Mouse (Mus musculus): ENCODE data around the gene Sla2. TPM values are rescaled to one million over a fixed set of nuclear protein-coding genes. Genes with fewer than 3 reads are reported as not detected.
A peak's percentile ranks its signal among the peaks of the same experiment; 100 is the strongest.
"Not testable (repeated sequence)": the region's sequence is repeated elsewhere in the genome, so short reads cannot be mapped to it uniquely, and the experiment has no call there.

Gene Sla2
- total and polyA plus RNA-seq, 3 experiments = 1.1 to 3.8 (median 1.4) TPM

DNA sequence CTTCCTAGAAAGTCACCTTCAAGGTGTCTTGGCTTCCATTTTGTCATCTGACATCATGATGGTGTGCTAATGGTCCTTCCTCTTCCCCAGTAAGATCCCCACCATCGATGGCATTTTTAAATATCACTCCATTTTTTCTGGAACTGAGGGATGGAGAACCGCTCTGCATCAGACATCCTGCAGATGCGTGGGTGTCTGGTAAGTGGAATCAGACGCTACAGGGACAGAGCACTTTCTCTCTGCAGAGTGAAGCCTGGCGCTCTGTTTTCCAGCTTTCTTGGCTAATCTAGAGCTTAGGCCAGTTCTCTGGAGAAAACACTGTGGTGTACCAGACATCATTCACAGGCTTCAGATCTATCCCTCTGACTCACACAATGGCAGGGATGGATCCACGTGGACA, 40.7 kb upstream of the Sla2 start:
- Histone ChIP-seq H3K79me2 (replicated peaks; ENCODE audit: control insufficient read depth, extremely low read depth, insufficient read depth, poor library complexity, severe bottlenecking) (no peaks in the 10 kb centered on the region), H3K9me3 (replicated peaks; ENCODE audit: low read length) (no peaks in the 10 kb centered on the region), H3K36me3 (replicated peaks in 1 of 2; ENCODE audit: control insufficient read depth in 1 of 2, insufficient read depth in 1 of 2, low read length in 1 of 2) (peaks cover 6 to 40% of the 10 kb centered on the region in 2 experiments), H3K27ac (ENCODE audit: insufficient read depth, low read depth) (no peak overlapping the region), H3K9ac (ENCODE audit: insufficient read depth, low read depth) (no peak overlapping the region), H3K4me2 (ENCODE audit: insufficient read depth, low read depth, poor library complexity, severe bottlenecking) (no peak overlapping the region), H3K4me1 (ENCODE audit: control insufficient read depth in 1 of 2, insufficient read depth in 2 of 2) (peaks cover 4 to 14% of the 10 kb centered on the region in 2 experiments; a peak in 3 of 4 replicates), H3K4me3 (replicated peaks in 1 of 3; ENCODE audit: low read depth in 2 of 3, low read length in 2 of 3, poor library complexity in 1 of 3) (no peak overlapping the region), H3K27me3 (replicated peaks) (no peaks in the 10 kb centered on the region)
- no peak for TF ChIP-seq NELFE (IDR thresholded peaks at IDR 0.05; ENCODE audit: low read depth, low read length)
- in situ Hi-C loops (cut with MboI; ENCODE audit: low pct_ligation_motif_present, low pct_unique_long_range_greater_than_20kb, low sequenced_read_pairs) = no loop called here
- dilution Hi-C loops (cut with MboI; ENCODE audit: extremely low pct_ligation_motif_present, extremely low pct_unique_long_range_greater_than_20kb, low sequenced_read_pairs) = no loop called here
- no peak for DNase-seq (ENCODE audit: extremely low read depth)

DNA sequence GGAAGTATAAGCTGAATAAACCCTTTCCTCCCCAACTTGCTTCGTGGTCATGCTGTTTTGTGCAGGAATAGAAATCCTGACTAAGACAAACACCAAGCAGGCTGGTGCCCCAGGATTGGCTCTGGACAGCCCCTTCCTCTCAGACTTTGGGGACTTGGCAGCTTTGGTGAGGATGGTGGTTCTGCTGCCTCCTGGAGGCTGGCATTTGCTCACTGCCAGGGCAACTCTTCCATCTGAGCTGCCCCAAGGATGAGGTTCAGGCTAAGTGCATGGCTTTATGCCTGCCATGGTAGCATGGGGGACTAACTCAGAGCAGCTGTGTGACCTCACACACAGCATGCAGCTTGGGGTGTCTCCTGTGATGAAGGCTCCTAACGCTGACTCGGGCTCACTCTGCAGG, 38.6 kb upstream of the Sla2 start:
- H3K27ac ChIP-seq (ENCODE audit: insufficient read depth, low read depth); in situ Hi-C loops (cut with MboI; ENCODE audit: low pct_ligation_motif_present, low pct_unique_long_range_greater_than_20kb, low sequenced_read_pairs); H3K4me3 ChIP-seq (replicated peaks in 1 of 3; ENCODE audit: low read depth in 2 of 3, low read length in 2 of 3, poor library complexity in 1 of 3); dilution Hi-C loops (cut with MboI; ENCODE audit: extremely low pct_ligation_motif_present, extremely low pct_unique_long_range_greater_than_20kb, low sequenced_read_pairs); H3K9ac ChIP-seq (ENCODE audit: insufficient read depth, low read depth); H3K27me3 ChIP-seq (replicated peaks); H3K4me2 ChIP-seq (ENCODE audit: insufficient read depth, low read depth, poor library complexity, severe bottlenecking); H3K9me3 ChIP-seq (replicated peaks; ENCODE audit: low read length); H3K79me2 ChIP-seq (replicated peaks; ENCODE audit: control insufficient read depth, extremely low read depth, insufficient read depth, poor library complexity, severe bottlenecking); DNase-seq (ENCODE audit: extremely low read depth): not testable (repeated sequence)
- peaks cover 4 to 14% of the 10 kb centered on the region in 2 experiments; a peak in 3 of 4 replicates for H3K4me1 ChIP-seq (ENCODE audit: control insufficient read depth in 1 of 2, insufficient read depth in 2 of 2)
- peaks cover 6 to 30% of the 10 kb centered on the region in 2 experiments for H3K36me3 ChIP-seq (replicated peaks in 1 of 2; ENCODE audit: control insufficient read depth in 1 of 2, insufficient read depth in 1 of 2, low read length in 1 of 2)

DNA sequence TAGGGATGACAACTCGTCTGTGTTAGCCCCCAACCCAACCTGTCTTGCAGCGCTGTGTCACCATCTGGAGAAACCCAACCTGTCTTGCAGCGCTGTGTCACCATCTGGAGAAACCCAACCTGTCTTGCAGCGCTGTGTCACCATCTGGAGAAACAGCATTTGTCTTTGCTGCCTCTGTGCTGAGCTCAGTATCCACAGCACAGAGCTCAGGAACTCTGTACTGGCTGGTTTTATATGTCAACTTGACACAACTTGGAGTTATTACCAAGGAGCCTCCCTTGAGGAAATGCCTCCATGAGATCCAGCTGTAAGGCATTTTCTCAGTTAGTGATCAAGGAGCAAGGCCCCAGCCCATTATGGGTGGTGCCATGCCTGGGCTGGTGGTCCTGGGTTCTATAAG, 38.1 kb upstream of the Sla2 start:
- H3K79me2 ChIP-seq (replicated peaks; ENCODE audit: control insufficient read depth, extremely low read depth, insufficient read depth, poor library complexity, severe bottlenecking); DNase-seq (ENCODE audit: extremely low read depth); H3K27ac ChIP-seq (ENCODE audit: insufficient read depth, low read depth); H3K9ac ChIP-seq (ENCODE audit: insufficient read depth, low read depth); H3K4me2 ChIP-seq (ENCODE audit: insufficient read depth, low read depth, poor library complexity, severe bottlenecking); H3K27me3 ChIP-seq (replicated peaks); in situ Hi-C loops (cut with MboI; ENCODE audit: low pct_ligation_motif_present, low pct_unique_long_range_greater_than_20kb, low sequenced_read_pairs); H3K4me3 ChIP-seq (replicated peaks in 1 of 3; ENCODE audit: low read depth in 2 of 3, low read length in 2 of 3, poor library complexity in 1 of 3); dilution Hi-C loops (cut with MboI; ENCODE audit: extremely low pct_ligation_motif_present, extremely low pct_unique_long_range_greater_than_20kb, low sequenced_read_pairs); H3K9me3 ChIP-seq (replicated peaks; ENCODE audit: low read length): not testable (repeated sequence)
- Histone ChIP-seq H3K36me3 (replicated peaks in 1 of 2; ENCODE audit: control insufficient read depth in 1 of 2, insufficient read depth in 1 of 2, low read length in 1 of 2) (peaks cover 6 to 28% of the 10 kb centered on the region in 2 experiments), H3K4me1 (ENCODE audit: control insufficient read depth in 1 of 2, insufficient read depth in 2 of 2) (peaks cover 4 to 14% of the 10 kb centered on the region in 2 experiments; a peak in 3 of 4 replicates)

DNA sequence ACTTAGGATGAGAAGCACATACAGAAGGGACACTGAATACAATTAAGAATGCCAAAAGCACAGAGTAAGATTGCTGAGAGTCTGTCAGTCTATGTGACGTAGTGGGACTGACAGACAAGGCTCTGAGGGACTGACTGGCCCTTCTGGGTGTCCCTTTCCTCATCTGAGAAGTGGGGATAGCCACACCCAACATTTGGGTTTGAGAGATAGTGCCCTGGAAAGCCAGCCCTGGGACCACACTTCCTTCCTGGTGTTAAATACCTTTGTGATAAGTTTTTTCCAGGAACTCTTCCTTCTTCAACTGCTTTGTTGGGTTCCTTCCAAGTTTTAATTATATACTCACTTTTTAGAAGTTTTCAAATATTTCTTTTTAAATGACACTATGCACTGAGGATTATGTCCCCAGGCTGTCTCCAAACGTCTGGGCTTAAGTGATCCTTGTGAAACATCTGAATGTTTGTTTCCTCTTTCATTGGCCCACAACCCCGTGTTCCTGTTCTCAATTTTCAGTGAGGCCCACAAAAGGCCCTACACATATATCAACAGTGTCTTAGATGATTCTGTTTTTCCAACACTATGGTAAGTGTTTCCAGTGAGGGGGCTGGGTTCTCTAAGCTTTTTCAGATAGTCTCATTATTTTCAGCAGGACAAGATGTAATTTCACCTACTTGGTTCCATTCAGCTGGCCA, 37.4 kb upstream of the Sla2 start:
- dilution Hi-C loops (cut with MboI; ENCODE audit: extremely low pct_ligation_motif_present, extremely low pct_unique_long_range_greater_than_20kb, low sequenced_read_pairs) (no loop called here), in situ Hi-C loops (cut with MboI; ENCODE audit: low pct_ligation_motif_present, low pct_unique_long_range_greater_than_20kb, low sequenced_read_pairs) (loop anchor here (5.0 kb wide), 1 partner anchor 37 kb away; the partner anchor contains the start of gene Sla2)
- Histone ChIP-seq H3K79me2 (replicated peaks; ENCODE audit: control insufficient read depth, extremely low read depth, insufficient read depth, poor library complexity, severe bottlenecking) (no peaks in the 10 kb centered on the region), H3K36me3 (replicated peaks in 1 of 2; ENCODE audit: control insufficient read depth in 1 of 2, insufficient read depth in 1 of 2, low read length in 1 of 2) (peaks cover 6 to 26% of the 10 kb centered on the region in 2 experiments), H3K27me3 (replicated peaks) (no peaks in the 10 kb centered on the region), H3K9me3 (replicated peaks; ENCODE audit: low read length) (no peaks in the 10 kb centered on the region), H3K27ac (ENCODE audit: insufficient read depth, low read depth) (no peak overlapping the region), H3K4me2 (ENCODE audit: insufficient read depth, low read depth, poor library complexity, severe bottlenecking) (no peak overlapping the region), H3K9ac (ENCODE audit: insufficient read depth, low read depth) (no peak overlapping the region), H3K4me1 (ENCODE audit: control insufficient read depth in 1 of 2, insufficient read depth in 2 of 2) (peaks cover 4 to 14% of the 10 kb centered on the region in 2 experiments; a peak in 3 of 4 replicates), H3K4me3 (replicated peaks in 1 of 3; ENCODE audit: low read depth in 2 of 3, low read length in 2 of 3, poor library complexity in 1 of 3) (no peak overlapping the region)
- DNase-seq (ENCODE audit: extremely low read depth) = peak; percentile 29
- TF ChIP-seq MYC (IDR thresholded peaks at IDR 0.05; ENCODE audit: low read depth, low read length) (no peak), POLR2AphosphoS2 (IDR thresholded peaks at IDR 0.05; ENCODE audit: low read depth, low read length) (no peak), TBP (conservative IDR thresholded peaks at IDR 0.05; ENCODE audit: low read depth, low read length) (no peak), NRF1 (IDR thresholded peaks at IDR 0.05; ENCODE audit: low read depth, low read length) (no peak), CHD2 (IDR thresholded peaks at IDR 0.05; ENCODE audit: low read length) (no peak), ZC3H11A (IDR thresholded peaks at IDR 0.05; ENCODE audit: low read depth, low read length) (no peak), EP300 (IDR thresholded peaks at IDR 0.05; ENCODE audit: low read length) (no peak), PAX5 (IDR thresholded peaks at IDR 0.05; ENCODE audit: low read length) (no peak), MAZ (IDR thresholded peaks at IDR 0.05; ENCODE audit: low read depth, low read length) (no peak)
